Mouse (Mus musculus) embryonic fibroblast, embryonic 13.5 days (primary cell): ENCODE results near the gene Zfp420.

Experiments
- CTCF ChIP-seq: IDR thresholded peaks from 2 replicates; pipeline ENCODE4 v1.5.1; 2011; ENCODE audit warnings: mild to moderate bottlenecking, control low read depth, low read length, moderate library complexity, borderline replicate concordance; ENCODE audit not compliant: insufficient read depth
- POLR2A ChIP-seq: IDR thresholded peaks from 2 replicates; pipeline ENCODE4 v1.6.1; 2011; ENCODE audit warnings: low read depth, mild to moderate bottlenecking, control low read depth, low read length, moderate library complexity

DNA sequence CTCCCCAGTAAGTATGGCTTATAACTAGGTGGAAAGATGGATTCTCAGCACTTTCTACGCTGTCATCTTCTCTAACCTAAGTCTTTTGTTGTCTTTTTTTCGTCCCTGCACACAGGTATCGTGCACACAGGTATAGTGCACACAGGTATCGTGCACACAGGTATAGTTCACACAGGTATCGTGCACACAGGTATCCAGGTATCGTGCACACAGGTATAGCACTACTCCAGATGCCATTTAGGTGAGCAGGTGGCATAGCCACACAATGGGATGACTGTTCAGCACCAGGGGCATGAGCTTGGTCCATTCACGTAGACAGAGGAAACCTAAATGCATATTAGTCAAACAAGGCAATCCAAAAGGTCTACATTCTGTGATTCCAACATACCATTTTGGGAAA, 30.7 kb downstream of the Zfp420 start:
- TF ChIP-seq CTCF (no peak), POLR2A (no peak)
